Mouse (Mus musculus) C2C12 (cell line): ENCODE results near the gene Ptcra. TPM values are rescaled to one million over a fixed set of nuclear protein-coding genes. Genes with fewer than 3 reads are reported as not detected.

Experiments used
- H3K27me3 ChIP-seq: one replicate; pipeline ENCODE4 v1.6.1; 2011; ENCODE audit not compliant: control insufficient read depth, insufficient read depth, insufficient read length
- H3K36me3 ChIP-seq: one replicate; pipeline ENCODE4 v1.6.1; 2011; ENCODE audit not compliant: control insufficient read depth, insufficient read depth
- H3K4me3 ChIP-seq: one replicate; pipeline ENCODE4 v1.5.1; 2011; ENCODE audit warnings: mild to moderate bottlenecking, control low read depth; ENCODE audit not compliant: poor library complexity, insufficient read depth, severe bottlenecking
- H3K79me2 ChIP-seq: one replicate; pipeline ENCODE4 v1.6.1; 2011; ENCODE audit not compliant: control insufficient read depth, insufficient read depth
- H3K79me3 ChIP-seq: one replicate; pipeline ENCODE4 v1.6.1; 2011; ENCODE audit warnings: low read depth, control low read depth
- H3ac ChIP-seq: one replicate; pipeline ENCODE3; 2011; ENCODE audit warnings: low read depth; ENCODE audit not compliant: control insufficient read depth, insufficient read length
- CEBPB ChIP-seq: IDR thresholded peaks from one replicate; pipeline ENCODE4 v1.6.1; 2011; ENCODE audit warnings: low read depth, mild to moderate bottlenecking, control low read depth, moderate library complexity
- CTCF ChIP-seq: IDR thresholded peaks from one replicate; pipeline ENCODE4 v1.5.1; 2011; ENCODE audit not compliant: control insufficient read depth, insufficient read depth, insufficient read length
- FOSL1 ChIP-seq: IDR thresholded peaks from one replicate; pipeline ENCODE4 v1.8.0; 2011; ENCODE audit warnings: mild to moderate bottlenecking, low read length; ENCODE audit not compliant: poor library complexity, insufficient read depth, severe bottlenecking
- MAX ChIP-seq: IDR thresholded peaks from one replicate; pipeline ENCODE4 v1.6.1; 2011; ENCODE audit warnings: mild to moderate bottlenecking, control low read depth
- MYOD1 ChIP-seq: IDR thresholded peaks from one replicate; pipeline ENCODE4 v1.6.1; 2011; ENCODE audit warnings: low read depth; ENCODE audit not compliant: control insufficient read depth, insufficient read length
- MYOG ChIP-seq: IDR thresholded peaks from one replicate; pipeline ENCODE4 v1.6.1; 2011; ENCODE audit not compliant: control insufficient read depth, insufficient read length; ENCODE audit errors: extremely low read depth
- USF1 ChIP-seq: IDR thresholded peaks from one replicate; pipeline ENCODE4 v1.6.1; 2011; ENCODE audit warnings: low read depth, mild to moderate bottlenecking, control low read depth, moderate library complexity
- polyA plus RNA-seq: library from polyadenylated mRNA; unstranded; fragments of >200 nt; fragmentation: generic; extraction: Trizol; gene quantifications from one replicate; pipeline ENCODE4 v1.2.1, GENCODE M21; 2012; ENCODE audit warnings: missing spikeins

Gene Ptcra
- polyA plus RNA-seq, 1 experiment: 0.06 TPM

DNA sequence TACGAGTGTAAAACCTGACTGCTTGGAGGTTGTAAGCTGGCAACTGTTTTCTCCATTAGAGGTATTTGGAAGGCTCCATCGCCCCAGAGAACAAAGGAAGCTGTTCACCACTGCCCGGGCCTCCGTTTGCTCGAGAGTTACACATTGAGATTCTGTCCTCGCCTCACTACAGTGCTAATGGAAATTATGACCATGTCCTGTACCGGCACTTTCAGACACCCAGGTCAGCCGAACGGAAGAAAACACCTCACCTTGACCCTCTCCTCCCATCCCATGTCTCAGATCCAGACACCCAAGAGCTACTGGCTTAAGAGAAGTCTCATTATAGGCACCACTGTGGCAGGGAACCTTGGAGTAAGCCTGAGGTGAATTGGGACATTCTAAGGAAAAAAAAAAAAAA is 49.7 kb downstream of the Ptcra start:
- Histone ChIP-seq H3K4me3 (no peak overlapping the region), H3K79me2 (peaks cover 27% of the 10 kb centered on the region), H3ac (no peak overlapping the region), H3K27me3 (no peaks in the 10 kb centered on the region), H3K79me3 (peaks cover 12% of the 10 kb centered on the region), H3K36me3 (peaks cover 20% of the 10 kb centered on the region)
- TF ChIP-seq FOSL1 (no peak), MYOG (no peak), CEBPB (no peak)

GRCm38 (mm10) chr17:46712442-46712841 is 51.1 kb downstream of the Ptcra start:
- Histone ChIP-seq H3K36me3 (peaks cover 20% of the 10 kb centered on the region), H3K79me2 (peaks cover 27% of the 10 kb centered on the region), H3K4me3 (peak overlapping the region; percentile 83), H3K27me3 (no peaks in the 10 kb centered on the region), H3K79me3 (peaks cover 12% of the 10 kb centered on the region), H3ac (peak overlapping the region; percentile 100)
- TF ChIP-seq CEBPB (no peak), CTCF (no peak), MYOD1 (no peak), USF1 (no peak), FOSL1 (no peak), MYOG (no peak), MAX (no peak)

DNA sequence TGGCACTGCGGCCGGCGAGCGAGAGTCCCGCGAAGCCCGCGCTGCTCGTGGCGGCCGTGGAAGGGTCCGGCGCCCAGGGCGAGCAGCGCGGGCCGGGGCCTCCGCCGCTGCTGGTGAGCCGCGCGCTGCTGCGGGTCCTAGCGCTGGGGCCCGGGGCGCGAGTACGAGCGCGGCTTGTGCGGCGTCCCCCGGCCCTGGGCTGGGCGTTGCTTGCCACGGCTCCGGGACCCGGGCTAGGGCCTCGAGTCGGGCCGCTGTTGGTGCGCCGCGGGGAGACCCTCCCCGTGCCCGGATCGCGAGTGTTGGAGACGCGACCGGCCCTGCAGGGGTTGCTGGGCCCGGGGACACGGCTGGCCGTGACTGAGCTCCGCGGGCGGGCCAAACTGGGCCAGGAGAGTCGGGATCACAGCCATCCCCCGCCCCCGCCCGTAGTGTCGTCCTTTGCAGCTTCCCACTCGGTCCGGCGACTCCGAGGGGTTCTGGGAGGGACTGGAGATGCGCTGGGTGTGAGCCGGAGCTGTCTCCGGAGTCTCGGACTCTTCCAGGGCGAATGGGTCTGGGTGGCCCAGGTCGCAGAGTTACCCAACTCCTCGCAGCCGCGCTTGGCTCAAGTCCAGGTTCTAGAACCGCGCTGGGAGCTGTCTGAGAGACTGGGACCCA is 51.8 kb downstream of the Ptcra start:
- Histone ChIP-seq H3K27me3 (no peaks in the 10 kb centered on the region), H3ac (peak overlapping the region; percentile 100), H3K79me2 (peaks cover 27% of the 10 kb centered on the region), H3K79me3 (peaks cover 12% of the 10 kb centered on the region), H3K4me3 (peak overlapping the region; percentile 83), H3K36me3 (peaks cover 20% of the 10 kb centered on the region)
- TF ChIP-seq MYOG (no peak), FOSL1 (no peak), CTCF (no peak), USF1 (no peak), CEBPB (no peak), MYOD1 (no peak), MAX (no peak)

GRCm38 (mm10) chr17:46710959-46711597 is 52.4 kb downstream of the Ptcra start, which contains the start of gene Pex6:
Pex6 (plus strand) TSS chr17:46711463.
- Histone ChIP-seq H3K36me3 (peaks cover 20% of the 10 kb centered on the region), H3K79me3 (peaks cover 12% of the 10 kb centered on the region), H3K27me3 (no peaks in the 10 kb centered on the region), H3K4me3 (peak within 1 kb of the TSS; percentile 83), H3ac (peak within 1 kb of the TSS; percentile 100), H3K79me2 (peaks cover 27% of the 10 kb centered on the region)
- TF ChIP-seq CTCF (no peak), USF1 (no peak), FOSL1 (no peak), MAX (peak; percentile 45)

- H3K4me3 ChIP-seq: no peak overlapping the region
- H3K27me3 ChIP-seq: no peaks in the 10 kb centered on the region
- peaks cover 22% of the 10 kb centered on the region for H3K79me3 ChIP-seq
- H3K36me3 ChIP-seq: no peaks in the 10 kb centered on the region
- H3K79me2 ChIP-seq: peaks cover 36% of the 10 kb centered on the region
- TF ChIP-seq MAX (no peak), CEBPB (no peak), MYOG (no peak), USF1 (no peak), FOSL1 (no peak), CTCF (no peak)
- H3ac ChIP-seq: no peak overlapping the region
Observed at GRCm38 (mm10) chr17:46706375-46707089, 57.0 kb downstream of the Ptcra start.

Other genes starting within 250 kb of the Ptcra start
- 0.60 TPM for gene Cul9, start 217.3 kb downstream of the Ptcra start, polyA plus RNA-seq
- gene Srf, start 207.5 kb downstream of the Ptcra start, polyA plus RNA-seq: 101 TPM
- 26.1 TPM for gene Ptk7, start 134.2 kb downstream of the Ptcra start, polyA plus RNA-seq
- gene Klc4, start 117.7 kb downstream of the Ptcra start, polyA plus RNA-seq: 7.8 TPM
- gene Mrpl2, start 117.5 kb downstream of the Ptcra start, polyA plus RNA-seq: 151 TPM
- gene Cul7, start 113.4 kb downstream of the Ptcra start, polyA plus RNA-seq: 49.4 TPM
- 45.8 TPM for gene Rrp36, start 89.4 kb downstream of the Ptcra start, polyA plus RNA-seq
- 141 TPM for gene Mea1, start 84.9 kb downstream of the Ptcra start, polyA plus RNA-seq
- gene Klhdc3, start 82.8 kb downstream of the Ptcra start, polyA plus RNA-seq: 58.6 TPM
- gene Ppp2r5d, start 58.6 kb downstream of the Ptcra start, polyA plus RNA-seq: 99.5 TPM
- gene Pex6, start 52.2 kb downstream of the Ptcra start, polyA plus RNA-seq: 24.7 TPM
- gene Gnmt, start 34.5 kb downstream of the Ptcra start, polyA plus RNA-seq: 0.08 TPM
- gene Cnpy3, start 11.5 kb downstream of the Ptcra start, polyA plus RNA-seq: 41.9 TPM
- gene 2310039H08Rik, start 8.9 kb upstream of the Ptcra start, polyA plus RNA-seq: 40.9 TPM
- gene Rpl7l1, start 19.0 kb upstream of the Ptcra start, polyA plus RNA-seq: 107 TPM
- 3.9 TPM for gene Bicral, start 94.8 kb upstream of the Ptcra start, polyA plus RNA-seq
- gene Tbcc, start 127.0 kb upstream of the Ptcra start, polyA plus RNA-seq: 46.8 TPM
- 0.01 TPM for gene Prph2, start 146.7 kb upstream of the Ptcra start, polyA plus RNA-seq
- 18.1 TPM for gene Ubr2, start 246.8 kb upstream of the Ptcra start, polyA plus RNA-seq